Mouse (Mus musculus) left cerebral cortex, adult 11 months (tissue): ENCODE measurements at regions not wholly inside any gene's neighbourhood (a gene's known extent, or its start where the extent isn't known, plus 50 kb on each side); places are given as distances from the start of the nearest gene placed in this dataset.
"Not testable (repeated sequence)": the region's sequence is repeated elsewhere in the genome, so short reads cannot be mapped to it uniquely, and the experiment has no call there.

Experiments
- DNase-seq: peaks from one replicate; pipeline ENCODE4 v3.0.0; 2022; ENCODE audit warnings: low spot score

GRCm38 (mm10) chr1:146955688-146956214, 461.2 kb downstream of the Brinp3 start:
- DNase-seq: no peak

- DNase-seq: no peak
Measured at GRCm38 (mm10) chr1:146956347-146956746, 461.8 kb downstream of the Brinp3 start.

DNA sequence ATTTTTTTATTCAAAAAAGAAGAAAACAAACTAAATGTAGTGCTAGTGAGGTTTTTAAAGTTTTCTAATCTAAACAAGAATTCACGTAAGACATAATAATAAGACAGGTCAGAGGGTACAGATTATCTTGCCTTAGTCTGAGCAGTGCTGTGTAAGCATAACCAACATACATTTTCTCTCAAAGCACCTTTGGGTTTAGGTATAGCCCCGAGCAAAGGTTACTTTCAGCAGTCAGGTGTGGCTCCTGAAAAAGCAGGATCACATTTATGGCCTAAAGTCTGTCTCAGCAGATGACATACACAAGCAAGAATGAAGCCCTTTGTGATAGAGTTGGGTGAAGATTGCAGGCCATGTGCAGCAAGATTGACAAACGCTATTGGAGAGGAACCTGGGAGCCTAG, 465.9 kb downstream of the Brinp3 start:
- no peak for DNase-seq

DNA sequence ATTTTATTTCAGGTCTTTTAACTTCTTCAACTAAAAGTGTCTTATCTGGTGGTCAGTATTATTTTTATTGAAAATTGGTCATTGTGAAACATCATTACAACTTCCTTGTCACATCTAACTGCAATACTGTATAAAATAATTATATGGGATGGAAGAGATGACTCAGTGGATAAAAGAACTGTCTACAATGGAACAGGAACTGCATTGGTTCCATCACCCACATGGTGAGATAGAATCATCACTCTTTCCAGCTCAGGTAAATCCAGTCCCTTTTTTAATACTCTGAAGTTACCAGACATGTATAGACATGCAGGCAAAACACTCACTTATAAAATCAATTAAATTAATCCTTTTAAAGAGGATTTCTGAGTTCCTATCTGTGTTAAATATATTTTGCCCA, 473.0 kb downstream of the Brinp3 start:
- no peak for DNase-seq

DNA sequence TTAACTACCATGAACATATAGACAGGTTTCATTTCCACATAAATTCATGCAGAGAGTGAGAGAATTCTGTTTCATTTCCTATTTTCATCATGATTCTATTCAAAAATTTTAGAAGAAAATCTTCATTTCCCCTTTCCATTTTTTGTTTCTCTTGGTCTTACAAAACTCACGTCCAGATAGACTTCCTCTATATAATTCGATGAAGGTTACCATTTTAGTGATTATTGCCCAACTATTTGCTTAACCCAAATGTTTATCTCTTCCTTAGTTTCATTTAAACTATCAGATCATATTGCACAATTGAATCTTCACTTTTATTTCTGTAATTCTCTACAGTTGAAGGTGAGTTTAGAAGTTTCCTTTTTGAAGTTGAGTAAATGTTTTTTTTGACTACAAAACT, 473.4 kb downstream of the Brinp3 start:
- DNase-seq: no peak

- no peak for DNase-seq
Measured at GRCm38 (mm10) chr1:146983433-146984186, 489.1 kb downstream of the Brinp3 start.

GRCm38 (mm10) chr1:147000018-147000417, 505.5 kb downstream of the Brinp3 start:
- no peak for DNase-seq

GRCm38 (mm10) chr1:147047714-147048113, 553.2 kb downstream of the Brinp3 start:
- DNase-seq: no peak

- DNase-seq: no peak
Measured at GRCm38 (mm10) chr1:147058504-147058903, 563.9 kb downstream of the Brinp3 start.

GRCm38 (mm10) chr1:147074166-147074565, 579.6 kb downstream of the Brinp3 start:
- DNase-seq: no peak

DNA sequence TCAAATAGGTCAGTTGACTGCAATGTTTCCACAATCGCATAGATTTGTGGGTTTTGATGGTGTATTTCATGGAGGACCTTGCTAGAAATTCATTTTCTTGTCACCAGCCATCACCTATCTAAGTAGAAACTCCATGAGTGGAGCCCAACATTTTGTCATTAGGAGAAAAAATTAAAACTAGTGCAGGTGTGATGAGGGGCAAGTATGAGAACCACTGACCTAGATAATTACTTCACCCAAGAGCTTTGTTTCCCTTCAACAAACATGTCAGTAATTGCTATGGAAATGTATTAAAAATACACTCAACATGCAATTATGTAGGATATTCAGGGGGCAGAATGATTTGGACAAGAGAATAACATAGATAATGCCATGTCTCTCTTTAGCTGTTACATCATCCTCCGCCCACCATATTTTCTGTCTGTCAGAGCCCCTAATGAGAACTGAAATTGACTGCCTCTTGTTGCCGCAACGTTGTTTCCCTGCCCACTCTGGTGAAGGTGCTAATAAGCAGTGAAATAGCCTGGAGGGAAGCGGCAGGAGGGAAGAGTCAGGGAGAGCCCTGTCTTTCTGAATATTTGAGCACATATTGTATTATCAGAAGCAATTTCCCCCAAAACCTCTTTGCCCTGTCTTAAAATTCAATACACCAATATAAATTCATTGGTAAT, 589.7 kb downstream of the Brinp3 start:
- DNase-seq: no peak

DNA sequence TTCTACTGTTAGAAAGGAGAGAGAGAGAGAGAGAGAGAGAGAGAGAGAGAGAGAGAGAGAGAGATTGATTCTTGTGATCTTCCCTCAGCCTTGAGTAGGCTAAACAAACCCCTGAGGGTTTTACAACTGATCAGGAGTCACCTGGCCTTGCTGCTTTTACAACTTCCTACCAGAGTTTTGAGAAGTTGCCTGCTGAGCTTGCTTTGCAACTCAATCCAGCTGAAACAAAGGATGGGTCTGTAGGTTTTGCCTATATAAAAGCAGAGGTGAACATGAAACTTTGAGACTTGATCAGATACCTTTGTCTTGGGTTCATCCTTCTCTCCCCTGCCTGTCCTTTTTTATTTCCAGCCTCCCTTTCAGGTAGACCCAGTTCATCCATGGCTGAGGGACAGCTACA, 631.0 kb downstream of the Brinp3 start:
- no peak for DNase-seq

DNA sequence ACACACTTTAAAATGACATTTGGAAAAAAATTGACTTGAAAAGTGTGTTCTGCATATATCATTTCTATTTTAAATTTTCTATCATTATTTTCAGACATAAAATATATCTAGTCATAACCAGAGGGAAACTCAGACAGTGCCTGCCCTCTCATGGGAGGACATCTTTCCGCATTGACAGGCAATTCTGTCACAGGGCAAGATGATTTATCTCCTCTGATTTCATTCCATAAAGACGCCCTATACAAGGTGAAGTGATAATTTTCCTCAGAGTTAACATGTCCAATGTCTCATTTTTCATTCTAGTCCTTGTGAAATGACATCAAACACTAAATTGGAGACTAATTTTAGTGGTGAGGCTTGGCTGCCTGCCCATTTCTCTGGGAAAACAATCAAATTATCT, 643.6 kb downstream of the Brinp3 start:
- no peak for DNase-seq

DNA sequence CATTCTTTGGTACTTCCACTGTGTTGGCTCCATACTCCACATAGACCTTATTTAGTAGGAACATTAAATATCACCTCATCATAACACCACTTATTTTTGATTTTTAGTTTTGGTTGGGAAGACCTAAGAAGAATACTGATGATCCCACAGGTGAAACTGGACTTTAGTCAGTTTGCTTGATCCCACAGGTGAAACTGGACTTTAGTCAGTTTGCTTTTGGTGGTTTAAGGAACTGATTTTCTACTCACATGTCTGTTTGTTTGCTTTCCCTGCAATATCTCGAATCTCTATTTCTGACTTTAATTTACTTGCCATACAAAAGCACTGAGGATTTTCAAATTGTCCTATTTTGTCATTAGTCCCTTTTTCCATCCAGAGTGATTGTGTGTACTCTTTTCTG, 680.8 kb downstream of the Brinp3 start:
- no peak for DNase-seq

- no peak for DNase-seq
Measured at GRCm38 (mm10) chr1:147186799-147187198, 692.2 kb downstream of the Brinp3 start.

DNA sequence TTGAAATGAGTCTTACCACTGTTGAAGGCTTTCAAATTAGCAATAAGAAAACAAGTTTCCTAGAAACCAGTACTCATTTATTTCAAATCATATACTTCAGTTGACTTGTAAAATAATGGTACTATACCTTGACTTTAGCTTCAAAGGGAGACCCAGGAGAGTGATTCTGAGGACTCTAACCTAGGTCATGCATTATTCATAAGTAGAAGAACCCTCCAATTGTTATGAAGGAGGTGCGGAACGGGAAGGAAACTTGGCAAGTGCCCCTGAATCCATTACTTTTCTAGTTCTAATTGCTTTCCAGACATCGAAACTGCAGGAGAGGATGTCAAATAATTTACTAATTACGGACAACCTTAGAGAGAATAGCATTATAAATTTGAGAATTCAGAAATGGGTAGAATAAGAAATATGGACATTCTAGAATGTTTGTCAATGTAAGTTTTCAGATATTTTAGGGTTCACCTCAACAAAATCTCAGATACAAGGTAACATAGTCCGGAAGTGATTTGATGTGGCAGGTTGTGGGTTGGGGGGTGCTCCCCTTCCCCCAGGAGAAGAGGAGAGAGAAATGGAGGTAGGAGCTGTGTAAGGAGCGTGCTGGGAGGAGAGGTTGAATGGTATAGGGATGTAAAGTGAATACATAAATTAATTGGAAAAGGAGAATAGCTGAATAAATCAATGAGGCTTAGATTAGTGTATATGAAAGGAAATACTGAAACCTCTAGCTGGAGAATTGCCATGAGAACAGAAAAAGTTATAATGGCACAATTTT, 692.9 kb downstream of the Brinp3 start:
- DNase-seq: no peak

GRCm38 (mm10) chr1:147199959-147200358, 705.4 kb downstream of the Brinp3 start:
- not testable (repeated sequence) for DNase-seq

- not testable (repeated sequence) for DNase-seq
Measured at GRCm38 (mm10) chr1:147214890-147215289, 720.3 kb downstream of the Brinp3 start.

GRCm38 (mm10) chr1:147217965-147218364, 723.4 kb downstream of the Brinp3 start:
- no peak for DNase-seq

- DNase-seq: no peak
Measured at GRCm38 (mm10) chr1:147219438-147219837, 724.9 kb downstream of the Brinp3 start.

DNA sequence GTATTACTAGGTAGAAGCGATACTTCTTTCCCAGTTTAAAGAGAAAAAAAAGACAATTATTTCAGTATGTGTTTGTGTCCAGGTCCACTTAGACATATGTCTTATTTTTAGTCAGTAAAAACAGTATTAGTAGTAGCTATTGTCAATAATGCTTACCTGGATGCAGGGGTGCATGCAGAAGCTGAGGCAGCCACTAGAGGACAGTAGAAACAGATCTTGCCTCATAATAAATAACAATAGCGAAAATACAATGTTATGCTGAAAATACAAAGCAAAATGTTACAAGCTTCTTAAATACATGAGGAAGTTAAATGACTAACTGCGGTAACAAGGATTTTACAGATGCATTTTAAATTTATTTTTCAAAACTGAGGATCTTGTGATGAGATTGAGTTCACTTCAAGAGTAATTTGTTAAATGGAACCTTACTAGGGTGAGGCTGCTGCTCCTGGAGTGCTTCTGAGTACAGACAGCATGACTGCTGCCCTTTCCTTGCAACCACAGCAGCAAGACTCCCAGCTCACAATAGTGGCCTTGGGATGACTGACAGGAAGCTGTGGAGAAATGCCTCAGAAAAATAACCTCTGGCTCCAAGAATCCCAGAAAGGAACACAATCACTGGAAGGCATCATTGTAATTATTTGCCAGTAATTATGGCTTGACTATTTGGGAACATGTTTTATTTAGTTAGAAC, 728.8 kb downstream of the Brinp3 start:
- DNase-seq: no peak

- DNase-seq: no peak
Measured at GRCm38 (mm10) chr1:147237565-147237964, 743.0 kb downstream of the Brinp3 start.
